Mouse (Mus musculus) embryonic facial prominence, embryonic 13.5 days (tissue): ENCODE measurements around the gene Mpped1. TPM values are rescaled to one million over a fixed set of nuclear protein-coding genes. Genes with fewer than 3 reads are reported as not detected.

Experiments used
- ATAC-seq: fragments of 200-750 bp; cut with Nextera tagmentation; 2 replicates; pipeline ENCODE4 v1.8.0; 2017; ENCODE audit warnings: low read depth; ENCODE audit not compliant: insufficient number of reproducible peaks, insufficient read depth, low FRiP score, low TSS enrichment
- H3K27ac ChIP-seq: fragments of 300-500 bp; sonication (generic); 2 replicates; pipeline ENCODE4 v1.5.1; 2015; ENCODE audit warnings: moderate library complexity, mild to moderate bottlenecking, inconsistent platforms
- H3K27me3 ChIP-seq: fragments of 300-500 bp; sonication (generic); 2 replicates; pipeline ENCODE4 v1.6.1; 2015; ENCODE audit warnings: mild to moderate bottlenecking, inconsistent platforms
- H3K36me3 ChIP-seq: fragments of 300-500 bp; sonication (generic); 2 replicates; pipeline ENCODE4 v1.6.1; 2015; ENCODE audit warnings: mild to moderate bottlenecking, inconsistent platforms
- H3K4me1 ChIP-seq: fragments of 300-500 bp; sonication (generic); 2 replicates; pipeline ENCODE4 v1.6.1; 2015; ENCODE audit warnings: inconsistent platforms
- H3K4me2 ChIP-seq: fragments of 300-500 bp; sonication (generic); 2 replicates; pipeline ENCODE4 v1.6.1; 2015; ENCODE audit warnings: moderate library complexity, mild to moderate bottlenecking, inconsistent platforms
- H3K4me3 ChIP-seq: fragments of 300-500 bp; sonication (generic); 2 replicates; pipeline ENCODE4 v1.5.1; 2015; ENCODE audit warnings: mild to moderate bottlenecking, inconsistent platforms
- H3K9ac ChIP-seq: fragments of 300-500 bp; sonication (generic); 2 replicates; pipeline ENCODE4 v1.6.1; 2015; ENCODE audit warnings: mild to moderate bottlenecking, inconsistent platforms
- H3K9me3 ChIP-seq: fragments of 300-500 bp; sonication (generic); 2 replicates; pipeline ENCODE4 v1.6.1; 2016; ENCODE audit warnings: inconsistent platforms
- WGBS: fragments of 180-500 bp; shearing (Covaris S2); methylation state at CpG from one replicate; pipeline ENCODE4 v1.1.7; 2015; ENCODE audit warnings: mixed read lengths; 5-methylcytosine and 5-hydroxymethylcytosine counted together
- polyA plus RNA-seq: library from polyadenylated mRNA; unstranded; fragments of >200 nt; fragmentation: Nextera tagmentation; extraction: Ambion mirVana; gene quantifications from 2 replicates; pipeline ENCODE4 v1.2.1, GENCODE M21; 2015

Gene Mpped1
- polyA plus RNA-seq, 1 experiment from 2014 or later: 12.8 TPM

DNA sequence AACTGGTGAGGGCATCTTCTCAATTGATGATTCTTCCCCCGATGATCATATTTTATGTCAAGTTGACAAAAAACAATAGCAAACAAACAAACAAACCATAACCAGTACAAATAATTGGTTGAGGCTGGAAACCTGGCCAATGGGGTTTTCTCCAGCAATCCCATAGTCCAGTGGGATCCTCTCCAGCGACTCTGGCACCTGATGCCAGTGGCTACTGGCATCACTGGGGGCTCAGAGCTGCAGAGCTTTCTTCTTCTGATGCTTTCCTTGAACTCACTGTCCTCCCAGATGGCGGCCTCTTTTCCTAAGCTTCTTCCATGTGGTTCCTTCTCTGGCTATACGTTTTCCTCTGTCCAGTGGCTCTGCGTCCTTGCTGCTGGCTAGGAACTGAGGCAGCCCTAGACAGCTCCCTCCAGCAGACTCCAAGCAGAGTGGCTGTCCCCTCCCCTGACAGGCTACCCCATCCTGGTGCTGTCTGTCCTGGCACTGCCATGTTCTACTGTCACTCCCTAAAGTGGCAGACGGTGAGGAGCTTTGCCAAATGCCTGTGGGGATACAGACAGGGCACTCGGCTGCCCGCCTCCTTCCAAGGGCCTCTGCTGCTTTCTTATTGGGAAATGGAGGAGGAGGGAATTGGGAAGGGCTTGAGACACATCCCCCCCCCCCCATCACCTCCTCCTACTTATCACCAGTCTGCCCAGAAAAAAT lies 7.8 kb upstream of the Mpped1 start:
- Histone ChIP-seq H3K27me3 (peaks cover 14% of the 10 kb centered on the region; the same call in 1 of the 2 replicates), H3K36me3 (no peaks in the 10 kb centered on the region), H3K4me3 (no peak overlapping the region), H3K4me1 (no peaks in the 10 kb centered on the region), H3K27ac (no peak overlapping the region), H3K9me3 (no peaks in the 10 kb centered on the region), H3K4me2 (no peak overlapping the region), H3K9ac (no peak overlapping the region)
- WGBS: 71% methylated on average over 8 of the region's 8 CpGs
- ATAC-seq: no peak

DNA sequence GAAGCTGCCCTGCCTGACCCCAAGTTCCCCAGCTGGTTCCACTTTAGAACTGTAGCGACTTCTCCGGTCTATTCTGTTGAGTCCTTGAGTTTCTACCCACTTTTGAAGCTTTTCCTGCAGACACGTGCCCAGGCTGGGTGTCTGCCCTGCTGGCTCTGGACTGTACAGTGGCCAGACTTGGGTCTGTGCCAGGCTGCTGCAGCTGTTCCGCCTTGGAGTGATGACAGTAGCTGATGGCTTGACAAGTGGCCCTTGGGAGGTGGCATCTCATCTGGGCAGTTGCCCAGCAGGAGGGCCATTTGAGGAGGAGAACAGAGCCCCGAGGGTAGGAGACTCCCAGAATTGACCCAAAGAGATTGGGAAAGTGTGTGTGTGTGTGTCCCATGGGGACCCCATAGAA lies 6.8 kb upstream of the Mpped1 start:
- Histone ChIP-seq H3K27ac (no peak overlapping the region), H3K9ac (no peak overlapping the region), H3K4me3 (no peak overlapping the region), H3K9me3 (no peaks in the 10 kb centered on the region), H3K27me3 (peaks cover 19% of the 10 kb centered on the region; the same call in 1 of the 2 replicates), H3K36me3 (no peaks in the 10 kb centered on the region), H3K4me1 (no peaks in the 10 kb centered on the region), H3K4me2 (no peak overlapping the region)
- WGBS: 59% methylated on average over 5 of the region's 5 CpGs
- ATAC-seq: no peak

DNA sequence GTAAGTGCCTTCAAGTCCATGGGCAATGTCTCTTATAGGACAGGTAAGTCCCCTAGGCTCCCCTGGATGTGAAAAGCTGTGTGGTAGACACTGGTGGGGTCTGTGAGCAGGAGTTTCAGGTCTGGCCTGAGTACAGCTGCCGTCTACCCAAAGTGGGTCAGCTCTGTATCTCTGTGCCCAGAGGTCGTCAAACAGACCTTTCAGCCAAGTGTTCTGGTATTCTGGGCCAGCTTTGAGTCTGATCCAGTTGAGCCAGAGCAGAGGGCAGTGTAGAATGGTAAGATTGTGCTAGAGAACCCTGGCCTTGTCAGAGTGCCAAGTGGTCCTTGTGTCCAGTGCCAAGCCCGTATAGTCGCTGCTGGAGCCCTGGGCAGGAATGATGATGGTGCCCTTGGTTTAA lies 6.3 kb upstream of the Mpped1 start:
- H3K4me1 ChIP-seq: no peaks in the 10 kb centered on the region
- no peak for ATAC-seq
- peaks cover 23% of the 10 kb centered on the region for H3K27me3 ChIP-seq
- no peak overlapping the region for H3K4me3 ChIP-seq
- H3K9me3 ChIP-seq: no peaks in the 10 kb centered on the region
- 89% methylated on average over 4 of the region's 4 CpGs for WGBS
- H3K27ac ChIP-seq: no peak overlapping the region
- H3K4me2 ChIP-seq: no peak overlapping the region
- H3K9ac ChIP-seq: no peak overlapping the region
- no peaks in the 10 kb centered on the region for H3K36me3 ChIP-seq

DNA sequence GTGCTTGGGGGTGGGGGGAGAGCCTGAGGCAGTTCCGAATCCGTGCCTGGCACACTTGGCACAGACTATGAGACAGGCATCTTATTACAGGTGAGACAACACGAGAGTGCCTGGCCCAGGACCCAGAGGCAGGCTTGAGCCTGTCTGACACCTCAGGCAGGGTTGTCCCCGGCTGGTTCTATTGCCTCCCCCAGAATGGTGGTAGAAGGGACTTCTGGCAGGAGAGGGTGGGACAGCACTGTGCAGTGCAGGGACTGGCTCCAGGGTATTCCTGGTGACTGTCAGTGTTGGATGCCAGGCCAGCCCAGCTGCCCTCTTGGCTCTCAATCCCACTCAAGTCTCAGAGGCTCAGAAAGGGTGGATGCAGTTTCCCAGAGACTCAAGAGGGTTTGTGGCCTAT lies 4.3 kb upstream of the Mpped1 start:
- Histone ChIP-seq H3K4me3 (no peak overlapping the region), H3K9ac (no peak overlapping the region), H3K36me3 (no peaks in the 10 kb centered on the region), H3K27me3 (peaks cover 39% of the 10 kb centered on the region), H3K9me3 (no peaks in the 10 kb centered on the region), H3K4me1 (0 out of 2 replicates have a peak, but pooled peaks cover 3% of the 10 kb centered on the region), H3K4me2 (no peak overlapping the region), H3K27ac (no peak overlapping the region)
- no peak for ATAC-seq
- 57% methylated on average over 4 of the region's 4 CpGs for WGBS

DNA sequence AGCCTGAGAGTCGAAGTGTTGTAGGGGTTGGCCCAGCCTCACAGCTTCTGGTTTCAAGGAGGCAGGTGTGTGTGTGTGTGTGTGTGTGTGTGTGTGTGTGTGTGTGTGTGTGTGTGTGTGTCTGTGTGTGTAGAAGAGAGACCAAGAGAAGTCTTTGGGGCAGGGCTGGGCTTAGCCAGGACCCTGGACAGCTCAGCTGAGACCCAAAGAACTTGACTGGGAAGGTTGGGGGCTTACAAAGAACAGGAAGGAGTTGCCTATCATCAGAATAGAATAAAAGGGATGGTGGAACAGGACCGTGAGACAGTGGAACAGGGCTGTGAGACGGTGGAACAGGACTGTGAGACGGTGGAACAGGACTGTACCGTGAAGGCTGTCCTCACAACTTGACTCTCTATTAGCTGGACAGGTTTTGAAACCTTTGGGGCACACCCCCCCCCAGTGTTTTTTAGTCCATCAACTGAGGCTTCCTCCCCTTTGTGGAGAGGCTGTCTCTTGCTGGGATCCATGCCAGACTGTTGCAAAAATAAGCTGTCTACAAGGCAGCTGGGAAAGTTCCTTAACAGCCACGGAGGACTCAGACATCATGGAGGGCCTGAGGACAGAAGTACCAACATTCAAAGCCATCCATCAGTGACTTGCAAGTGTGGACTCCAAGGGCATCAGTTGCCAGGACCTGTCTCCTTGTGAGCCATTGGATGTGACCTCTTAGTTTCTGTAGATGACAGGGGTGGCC lies 2.8 kb upstream of the Mpped1 start:
- H3K27ac ChIP-seq: no peak overlapping the region
- no peak overlapping the region for H3K4me3 ChIP-seq
- no peaks in the 10 kb centered on the region for H3K9me3 ChIP-seq
- H3K4me2 ChIP-seq: no peak overlapping the region
- H3K27me3 ChIP-seq: peaks cover 52% of the 10 kb centered on the region
- H3K36me3 ChIP-seq: no peaks in the 10 kb centered on the region
- WGBS: 81% methylated on average over 6 of the region's 6 CpGs
- ATAC-seq: no peak
- no peak overlapping the region for H3K9ac ChIP-seq
- peaks cover 14% of the 10 kb centered on the region for H3K4me1 ChIP-seq

DNA sequence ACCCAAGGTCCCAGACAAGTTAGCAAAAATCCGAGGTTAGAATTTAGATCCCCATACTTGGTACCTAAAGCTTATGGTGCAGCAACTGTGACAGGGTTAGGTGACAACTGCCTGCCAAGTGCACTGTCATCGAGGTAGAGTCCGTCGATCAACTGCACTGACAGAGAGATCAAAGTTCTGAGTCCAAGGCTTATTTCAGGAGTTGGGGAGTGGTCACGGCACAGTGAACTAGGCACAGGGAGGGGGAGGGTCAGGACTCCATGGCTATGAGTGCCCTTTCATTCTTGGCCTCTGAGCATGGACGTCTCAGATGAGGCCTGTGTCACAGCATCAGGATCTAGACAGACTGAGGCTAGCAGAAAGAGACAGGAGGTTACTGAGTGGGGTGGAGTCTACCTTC lies 1.8 kb upstream of the Mpped1 start:
- ATAC-seq: no peak
- H3K27ac ChIP-seq: no peak overlapping the region
- peaks cover 18% of the 10 kb centered on the region for H3K4me1 ChIP-seq
- H3K4me3 ChIP-seq: no peak overlapping the region
- H3K27me3 ChIP-seq: peaks cover 50% of the 10 kb centered on the region
- no peak overlapping the region for H3K4me2 ChIP-seq
- no peak overlapping the region for H3K9ac ChIP-seq
- H3K36me3 ChIP-seq: no peaks in the 10 kb centered on the region
- 67% methylated on average over 6 of the region's 6 CpGs for WGBS
- no peaks in the 10 kb centered on the region for H3K9me3 ChIP-seq

DNA sequence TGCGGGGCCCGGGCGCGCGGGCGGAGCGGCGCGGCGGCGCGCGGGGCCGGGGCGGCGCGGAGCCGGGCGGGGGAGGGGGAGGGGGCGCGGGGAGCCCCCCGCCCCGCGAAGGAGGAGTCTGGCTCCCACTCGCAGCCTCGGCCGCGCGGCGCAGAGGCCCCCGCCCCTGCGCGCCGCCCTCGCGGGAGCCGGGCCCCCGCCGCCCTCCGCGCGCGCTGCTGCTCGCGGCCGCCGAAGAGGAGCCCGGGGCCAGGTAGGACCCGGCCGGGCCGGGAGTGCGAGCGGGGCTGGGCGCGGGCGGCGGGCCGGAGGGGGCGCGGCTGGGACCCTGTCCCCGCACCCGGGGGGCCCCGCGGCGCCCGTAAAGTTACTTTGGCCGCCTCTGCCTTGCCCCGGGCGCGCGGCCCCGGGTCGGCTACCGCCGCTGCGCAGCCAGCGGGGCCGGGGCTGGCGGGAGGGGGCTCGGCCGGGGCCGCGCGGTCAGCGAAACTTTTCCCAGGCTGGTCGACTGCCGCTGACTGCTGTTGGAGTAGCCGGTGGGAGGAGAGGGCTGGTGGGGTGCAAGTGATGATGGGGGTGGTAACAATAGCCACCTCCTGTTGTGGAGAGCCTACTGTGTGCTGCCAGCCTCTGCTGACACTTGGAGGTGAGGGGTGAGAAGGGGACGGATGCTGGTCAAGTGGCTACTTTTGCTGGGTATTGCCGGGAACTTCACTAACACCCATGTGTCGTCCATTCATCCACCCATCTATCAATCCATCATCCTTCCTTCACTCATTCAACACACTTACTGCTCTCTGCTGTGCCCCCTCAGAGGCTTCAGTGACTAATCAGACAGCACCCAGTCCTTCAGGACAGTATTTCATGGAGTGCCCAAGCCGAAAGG lies 831 bp downstream of the Mpped1 start:
- Histone ChIP-seq H3K27ac (no peak overlapping the region), H3K9ac (peak overlapping the region; percentile 80), H3K4me2 (peak overlapping the region; percentile 91), H3K36me3 (no peaks in the 10 kb centered on the region), H3K27me3 (peaks cover 57% of the 10 kb centered on the region), H3K4me1 (peaks cover 20% of the 10 kb centered on the region), H3K9me3 (no peaks in the 10 kb centered on the region), H3K4me3 (peak overlapping the region; percentile 70)
- no peak for ATAC-seq
- 3% methylated on average over 65 of the region's 92 CpGs for whole genome bisulfite sequencing

DNA sequence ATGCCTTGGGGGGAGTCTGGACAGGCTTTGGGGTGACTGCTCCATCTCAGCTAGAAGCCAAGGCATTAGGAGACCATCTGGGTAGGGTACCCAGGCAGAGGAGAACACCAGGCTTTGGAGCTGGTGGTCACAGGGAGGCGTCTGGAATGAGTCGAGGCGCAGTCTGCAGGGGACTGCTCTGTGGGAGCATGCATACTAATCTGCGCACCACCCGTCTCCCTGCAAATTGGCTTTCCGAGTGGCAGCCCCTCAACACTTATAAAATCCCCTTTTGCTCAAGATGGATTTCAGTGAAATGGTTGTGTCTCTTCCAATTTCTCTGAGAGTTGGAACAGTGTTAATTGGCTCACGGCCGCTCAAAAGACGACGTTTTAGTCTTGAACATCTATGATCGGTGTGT lies 2.0 kb downstream of the Mpped1 start:
- H3K9ac ChIP-seq: no peak overlapping the region
- no peaks in the 10 kb centered on the region for H3K9me3 ChIP-seq
- no peak overlapping the region for H3K27ac ChIP-seq
- H3K4me2 ChIP-seq: peak overlapping the region; percentile 91
- H3K36me3 ChIP-seq: no peaks in the 10 kb centered on the region
- ATAC-seq: no peak
- WGBS: 70% methylated on average over 11 of the region's 11 CpGs
- peaks cover 52% of the 10 kb centered on the region for H3K27me3 ChIP-seq
- H3K4me1 ChIP-seq: peaks cover 20% of the 10 kb centered on the region
- H3K4me3 ChIP-seq: no peak overlapping the region

DNA sequence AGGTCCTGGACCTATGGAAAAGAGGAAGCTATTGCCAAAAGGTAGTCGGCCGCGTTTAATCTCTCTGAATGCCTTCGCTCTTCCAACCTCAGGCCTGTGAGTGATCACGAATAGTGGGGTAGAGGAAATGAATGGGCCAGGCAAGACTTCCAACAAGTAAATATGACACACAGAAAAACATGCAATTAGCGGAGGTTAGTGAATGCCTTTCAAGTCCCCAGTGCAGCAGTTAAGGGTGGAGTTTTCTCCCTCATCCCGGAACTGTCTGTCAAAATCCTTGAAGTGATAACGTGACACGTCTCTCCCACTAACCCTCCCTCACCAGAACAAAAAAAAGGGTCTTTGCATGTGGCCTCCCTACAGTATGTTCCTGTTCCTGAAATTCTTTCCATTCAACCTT lies 3.0 kb downstream of the Mpped1 start:
- Histone ChIP-seq H3K27me3 (peaks cover 50% of the 10 kb centered on the region), H3K9me3 (no peaks in the 10 kb centered on the region), H3K9ac (no peak overlapping the region), H3K4me3 (no peak overlapping the region), H3K4me1 (peaks cover 20% of the 10 kb centered on the region), H3K36me3 (no peaks in the 10 kb centered on the region), H3K4me2 (no peak overlapping the region), H3K27ac (no peak overlapping the region)
- ATAC-seq: no peak
- WGBS: 69% methylated on average over 9 of the region's 9 CpGs

DNA sequence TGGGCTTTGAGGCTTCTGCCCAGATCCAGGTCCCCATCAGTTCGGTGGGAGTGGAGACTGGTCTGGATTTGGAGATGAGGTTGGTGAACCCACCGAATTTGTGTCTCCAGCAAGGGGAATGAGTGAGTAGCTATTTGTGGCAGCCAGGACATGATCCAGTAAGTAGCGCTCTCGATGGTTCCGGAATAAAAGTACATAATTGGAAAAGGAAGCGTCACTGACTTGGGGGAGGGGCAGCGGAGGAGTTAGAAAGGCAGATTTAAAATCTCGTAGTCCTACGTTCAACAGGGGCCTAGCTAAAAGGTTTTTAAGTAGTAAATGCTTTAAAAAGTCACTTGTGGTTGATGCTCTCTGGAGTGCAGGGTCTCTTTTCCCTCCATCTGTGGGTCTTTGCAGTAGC lies 5.5 kb downstream of the Mpped1 start:
- H3K27ac ChIP-seq: no peak overlapping the region
- H3K9ac ChIP-seq: no peak overlapping the region
- peaks cover 16% of the 10 kb centered on the region for H3K4me1 ChIP-seq
- no peak for ATAC-seq
- no peaks in the 10 kb centered on the region for H3K9me3 ChIP-seq
- 47% methylated on average over 9 of the region's 9 CpGs for WGBS
- H3K4me3 ChIP-seq: no peak overlapping the region
- H3K36me3 ChIP-seq: no peaks in the 10 kb centered on the region
- no peak overlapping the region for H3K4me2 ChIP-seq
- H3K27me3 ChIP-seq: peaks cover 28% of the 10 kb centered on the region

DNA sequence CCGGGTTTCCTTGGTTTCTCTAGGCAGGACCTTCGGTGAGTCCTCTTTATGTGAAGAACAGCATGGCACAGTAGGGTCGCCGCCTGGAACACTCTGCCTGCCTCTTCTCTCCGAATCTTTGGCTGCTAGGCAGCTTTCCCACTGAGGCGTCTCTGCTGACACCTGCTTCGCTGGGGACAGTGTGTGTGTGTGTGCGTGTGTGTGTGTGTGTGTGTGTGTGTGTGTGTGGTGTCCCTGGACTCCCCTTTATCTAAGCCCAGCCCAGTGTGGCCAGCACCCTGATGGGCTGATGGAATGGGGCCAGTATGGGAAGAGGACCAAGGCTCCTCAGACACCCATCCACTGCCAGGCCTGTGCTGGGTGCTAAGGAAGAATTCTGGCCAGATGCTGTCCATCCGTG lies 9.8 kb downstream of the Mpped1 start:
- WGBS: 81% methylated on average over 9 of the region's 9 CpGs

More for the DNA sequence above, 9.8 kb downstream of the Mpped1 start:
- no peak overlapping the region for H3K9ac ChIP-seq
- no peak overlapping the region for H3K4me3 ChIP-seq
- H3K4me2 ChIP-seq: no peak overlapping the region
- H3K27ac ChIP-seq: no peak overlapping the region
- H3K27me3 ChIP-seq: peaks cover 1% of the 10 kb centered on the region; the same call in 1 of the 2 replicates
- H3K9me3 ChIP-seq: no peaks in the 10 kb centered on the region
- no peaks in the 10 kb centered on the region for H3K4me1 ChIP-seq
- H3K36me3 ChIP-seq: no peaks in the 10 kb centered on the region
- ATAC-seq: no peak
